Mouse (Mus musculus): Measurements from ENCODE around the gene Cped1. TPM values are rescaled to one million over a fixed set of nuclear protein-coding genes. Genes with fewer than 3 reads are reported as not detected.
"Not testable (repeated sequence)": the region's sequence is repeated elsewhere in the genome, so short reads cannot be mapped to it uniquely, and the experiment has no call there.

Gene Cped1
- total RNA-seq, 4 experiments from 2014 or later: 3.9 to 5.7 (median 4.8) TPM

DNA sequence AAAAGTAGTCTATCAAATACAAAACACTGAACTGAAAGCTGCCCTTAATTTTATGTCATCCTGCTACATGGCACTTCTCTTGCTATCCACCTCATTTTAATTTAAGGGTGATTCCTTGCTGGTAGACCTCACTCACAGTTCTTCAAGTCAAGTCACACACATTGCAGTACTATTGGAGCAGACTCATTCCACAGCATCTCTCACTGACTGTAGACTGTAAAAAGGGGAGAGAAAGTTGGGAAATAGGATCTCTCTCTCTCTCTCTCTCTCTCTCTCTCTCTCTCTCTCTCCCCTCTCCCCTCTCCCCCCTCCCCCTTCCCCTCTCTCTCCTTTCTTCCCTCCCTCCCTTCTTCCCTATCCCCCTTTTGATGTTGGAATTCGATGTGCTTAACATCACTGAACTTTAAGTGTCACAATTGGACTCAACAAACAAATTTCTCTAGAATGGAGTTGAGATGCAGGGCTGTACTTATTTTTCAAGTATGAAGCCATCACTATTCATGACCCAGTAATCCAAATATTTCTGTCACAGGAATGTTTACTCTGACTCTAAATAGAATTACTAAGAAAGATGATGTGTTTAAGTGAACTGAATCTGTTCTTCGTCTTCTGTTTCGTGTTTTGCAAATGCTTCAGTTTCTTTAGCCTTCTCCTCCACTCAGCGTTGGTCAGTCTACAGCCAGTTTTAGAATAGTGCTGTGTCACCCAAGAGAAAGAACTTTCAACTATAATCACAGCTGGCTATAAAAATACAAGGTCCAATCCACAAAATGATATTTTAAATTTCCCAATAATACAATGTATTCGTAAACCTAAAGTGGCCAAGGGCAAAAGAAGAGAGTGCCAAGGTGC lies 88.7 kb downstream of the Cped1 start:
- no peak for DNase-seq (ENCODE audit: low spot score in 2 of 2)

DNA sequence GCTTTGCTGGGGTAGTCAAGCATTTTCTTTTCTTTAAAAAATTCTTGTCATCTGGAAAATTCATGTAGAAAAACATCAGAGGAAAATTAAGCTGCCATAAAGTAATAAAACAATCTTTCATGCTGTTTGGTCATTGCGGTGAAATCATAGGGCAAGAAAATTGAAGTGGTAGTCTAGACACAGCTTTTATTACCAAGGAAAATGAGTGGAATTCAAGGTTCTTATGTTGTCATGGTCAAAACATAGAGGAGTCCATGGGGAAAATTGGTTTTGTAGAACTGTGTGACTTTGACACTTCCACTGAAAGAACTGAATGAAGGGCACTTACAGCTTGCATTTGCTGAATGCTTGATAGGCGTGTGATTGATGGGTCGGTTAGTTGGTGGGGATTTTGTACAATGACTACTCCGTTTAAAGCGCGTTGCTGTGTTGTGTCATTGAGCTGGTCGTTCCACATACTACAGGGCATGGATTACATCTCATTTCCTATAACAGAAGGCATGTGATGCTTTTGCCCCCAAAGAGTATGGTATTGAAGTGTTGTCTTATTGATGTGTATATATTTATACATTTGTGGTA lies 93.1 kb downstream of the Cped1 start:
- DNase-seq (ENCODE audit: low spot score in 2 of 2): no peak

DNA sequence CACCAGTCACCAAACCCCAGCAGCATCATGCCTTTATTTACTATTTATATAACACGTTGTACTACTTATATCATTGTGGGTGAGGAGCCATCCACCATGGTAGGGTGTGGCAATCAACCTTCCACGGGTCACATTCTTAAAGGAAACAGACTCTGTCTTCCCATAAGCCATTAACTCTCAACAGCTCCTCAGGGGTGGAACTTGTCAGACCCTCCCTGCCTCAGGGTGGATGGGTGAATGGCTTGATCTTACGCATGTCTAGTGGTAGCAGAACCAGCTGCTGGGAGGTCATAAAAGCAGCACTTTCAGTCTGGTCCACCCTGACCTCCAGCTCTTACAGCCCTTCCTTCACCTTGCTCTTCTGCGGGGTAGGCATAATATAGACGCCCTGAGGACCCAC lies 100.3 kb downstream of the Cped1 start:
- DNase-seq (ENCODE audit: low spot score in 2 of 2): no peak

DNA sequence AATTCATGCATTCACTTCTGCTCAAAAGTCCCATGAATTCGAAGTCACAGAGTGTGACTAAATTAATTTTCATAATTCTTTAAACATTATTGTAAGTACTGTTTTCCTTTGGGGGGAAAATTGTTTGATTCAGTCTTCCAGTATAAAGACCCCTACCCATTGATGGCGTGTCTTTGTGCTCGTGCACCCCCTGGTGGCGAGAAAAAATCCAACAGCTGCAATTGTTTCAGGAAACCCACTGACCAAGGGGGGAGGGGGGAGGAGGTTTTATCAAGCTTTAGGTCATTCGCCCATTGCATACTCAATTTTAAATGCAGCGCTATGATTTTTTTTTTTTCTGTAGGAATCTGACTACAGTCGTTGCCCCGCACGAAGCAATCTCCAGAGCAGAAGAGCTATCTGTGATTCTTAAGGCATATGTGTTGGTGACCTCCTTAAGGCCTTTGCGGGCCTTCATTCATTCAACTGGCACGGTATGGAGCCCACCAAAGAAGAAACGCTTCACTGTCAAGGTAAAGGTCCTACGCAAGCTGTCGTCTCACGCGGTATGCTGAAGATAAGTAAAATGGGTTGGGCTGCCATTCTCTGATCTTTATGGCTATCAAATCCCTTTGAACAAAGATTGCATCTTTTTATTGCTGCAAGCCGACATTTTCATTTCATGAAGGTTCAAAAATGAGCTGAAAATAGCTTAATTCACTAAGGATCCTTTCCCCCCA lies 102.8 kb downstream of the Cped1 start:
- DNase-seq (ENCODE audit: low spot score in 2 of 2): no peak

DNA sequence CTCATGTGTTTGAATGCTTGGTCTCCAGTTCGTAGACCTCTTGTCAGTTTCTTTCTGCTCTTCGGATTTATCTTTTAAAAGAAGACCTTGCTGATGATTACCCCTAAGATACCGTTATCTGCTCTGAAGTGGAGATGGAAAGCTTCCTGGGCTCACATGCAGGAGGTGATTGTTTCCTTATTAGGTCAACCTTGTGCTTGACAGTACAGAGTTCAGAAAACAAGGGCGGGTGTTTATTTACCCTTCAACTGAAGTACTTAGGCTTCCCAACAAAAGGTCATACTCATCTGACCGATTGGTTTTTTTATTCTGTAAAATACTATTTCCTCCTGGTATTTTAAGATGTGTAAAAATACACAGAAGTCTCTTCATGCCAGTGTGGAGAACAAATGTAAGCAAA lies 106.1 kb downstream of the Cped1 start:
- no peak for DNase-seq (ENCODE audit: low spot score in 2 of 2)

DNA sequence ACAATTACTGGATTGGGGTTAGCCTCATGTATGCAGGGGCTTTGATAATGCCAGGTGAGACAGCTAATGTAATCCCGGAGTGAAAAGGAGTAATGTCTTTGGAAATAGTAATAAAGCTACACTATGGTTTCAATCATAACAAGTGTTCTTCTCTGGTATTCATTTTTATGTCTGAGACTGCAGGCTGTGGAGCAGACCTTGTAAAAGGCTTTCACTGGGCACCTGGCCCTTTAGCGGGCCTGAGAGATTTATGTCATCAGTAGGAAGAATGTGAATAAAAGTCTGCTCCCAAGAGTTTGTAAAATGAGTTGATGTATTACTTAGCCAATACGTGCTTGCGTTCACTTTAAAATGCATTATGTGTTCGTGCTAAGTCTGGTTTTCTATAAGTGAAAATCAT lies 108.1 kb downstream of the Cped1 start:
- DNase-seq (ENCODE audit: low spot score in 2 of 2): no peak

DNA sequence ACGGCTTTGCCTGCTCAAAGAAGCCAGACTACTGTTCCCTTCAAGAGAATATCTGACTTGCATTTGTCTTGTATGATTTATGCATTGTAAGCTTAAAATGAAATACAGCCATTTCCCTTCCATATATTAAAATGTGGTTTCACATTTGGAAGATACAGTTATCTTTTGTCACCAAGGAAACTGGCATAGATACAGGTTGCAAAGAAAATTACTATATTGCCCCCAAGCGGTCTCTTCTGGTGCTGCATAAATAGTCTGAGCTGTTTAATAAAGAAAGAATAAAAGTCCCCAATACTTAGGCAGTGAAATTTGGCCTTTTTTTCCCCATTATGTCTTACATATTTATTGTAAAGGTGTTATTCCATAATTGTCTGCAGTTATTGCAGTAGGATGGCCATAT lies 112.0 kb downstream of the Cped1 start:
- peak in 1 of 2 experiments; percentile 13 for DNase-seq (ENCODE audit: low spot score in 2 of 2)

DNA sequence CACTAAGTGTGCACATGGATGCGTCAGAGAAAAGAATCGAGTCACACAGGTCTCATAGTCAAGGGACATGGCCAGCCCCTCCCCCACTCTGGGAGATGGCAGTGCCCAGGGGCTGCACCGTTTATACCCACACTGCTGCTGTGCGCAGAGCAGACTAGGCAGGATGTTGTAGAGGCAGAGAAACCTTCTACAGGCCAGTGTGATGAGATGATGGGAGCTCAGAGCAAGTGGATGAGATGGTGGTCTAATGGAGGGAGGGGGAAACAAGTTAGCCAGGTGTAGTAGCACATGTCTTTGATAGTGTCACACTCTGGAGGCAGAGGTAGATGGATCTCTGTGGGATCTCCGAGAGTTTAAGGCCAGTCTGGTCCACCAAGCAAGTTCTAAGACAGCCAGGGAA lies 114.1 kb downstream of the Cped1 start:
- DNase-seq (ENCODE audit: low spot score in 2 of 2): no peak

DNA sequence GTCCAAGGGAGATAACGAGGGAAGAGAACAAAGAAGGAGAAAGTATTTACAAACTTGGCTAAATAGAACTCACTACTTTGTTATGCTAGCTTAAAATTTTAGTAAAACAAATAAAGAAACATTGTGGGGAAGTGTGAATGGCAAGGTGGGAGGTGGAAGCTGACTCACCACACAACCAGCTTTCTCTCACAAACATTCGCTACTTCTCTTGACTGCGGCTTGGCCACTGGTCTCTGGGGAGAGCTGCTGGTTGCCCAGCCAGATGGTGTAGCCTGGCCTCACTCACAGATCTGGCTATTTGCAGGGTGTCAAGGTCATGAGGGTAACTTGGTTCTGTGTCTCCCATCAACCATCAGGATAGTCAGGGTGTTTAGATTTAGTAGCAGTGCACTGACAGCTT lies 116.2 kb downstream of the Cped1 start:
- peak in 1 of 2 experiments; percentile 13 for DNase-seq (ENCODE audit: low spot score in 2 of 2)

DNA sequence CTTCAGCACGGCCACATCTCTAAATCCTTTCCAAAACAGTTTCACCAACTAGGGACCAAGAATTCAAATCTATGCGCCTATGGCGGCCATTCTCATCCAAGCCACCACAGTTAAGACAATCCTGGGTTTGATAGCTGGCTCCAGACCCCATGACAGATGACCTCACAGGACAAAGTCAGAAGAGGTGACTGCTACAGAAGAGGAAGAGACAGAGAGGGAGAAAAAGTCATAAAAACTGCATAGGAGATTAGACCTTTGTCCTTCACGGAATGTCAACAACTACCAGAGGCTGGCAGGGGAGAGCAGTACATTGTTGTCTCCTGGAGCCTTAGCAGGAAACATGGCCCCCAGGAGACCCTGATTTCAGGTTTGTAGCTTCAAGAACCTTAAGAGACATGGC lies 117.0 kb downstream of the Cped1 start:
- DNase-seq (ENCODE audit: low spot score in 2 of 2): no peak

DNA sequence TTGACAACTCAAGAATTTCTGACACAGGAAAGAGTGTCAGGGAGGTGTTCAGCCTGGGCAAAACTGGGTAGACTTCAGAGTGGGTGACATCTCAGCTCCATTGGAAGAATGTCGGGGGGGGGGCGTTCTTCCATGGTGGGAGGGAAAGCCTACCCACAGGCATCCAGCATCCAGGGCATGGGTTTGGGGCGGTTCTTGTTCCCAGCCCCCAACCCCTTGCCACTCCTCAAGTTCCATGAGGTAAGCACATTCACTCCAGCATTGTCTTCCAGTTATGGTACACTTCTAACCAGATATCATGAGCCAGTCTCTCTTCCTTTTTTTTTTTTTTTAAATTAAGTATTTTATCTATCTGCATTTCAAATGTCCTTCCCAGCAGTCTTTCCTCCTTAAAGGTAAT lies 118.0 kb downstream of the Cped1 start:
- DNase-seq (ENCODE audit: low spot score in 2 of 2): no peak

DNA sequence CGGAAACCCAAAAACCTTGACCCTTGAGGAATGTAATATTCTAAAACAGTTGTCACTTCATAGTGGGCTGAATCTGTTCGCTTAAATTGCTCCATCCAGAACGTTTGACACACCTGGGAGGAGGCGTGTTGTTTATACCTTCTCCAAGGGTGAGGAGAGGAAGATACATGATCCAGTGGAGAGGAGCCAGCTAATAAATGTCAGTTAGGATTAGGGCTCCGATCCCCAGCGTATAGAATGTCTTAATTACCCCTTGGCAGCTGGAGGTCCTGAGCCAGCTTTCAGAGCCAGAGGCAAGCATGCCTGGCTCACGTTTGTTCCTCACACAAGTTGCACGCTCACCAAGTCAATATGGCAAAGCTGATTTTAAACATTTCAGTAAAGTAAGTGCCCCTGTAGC lies 118.5 kb downstream of the Cped1 start:
- DNase-seq (ENCODE audit: low spot score in 2 of 2): no peak

DNA sequence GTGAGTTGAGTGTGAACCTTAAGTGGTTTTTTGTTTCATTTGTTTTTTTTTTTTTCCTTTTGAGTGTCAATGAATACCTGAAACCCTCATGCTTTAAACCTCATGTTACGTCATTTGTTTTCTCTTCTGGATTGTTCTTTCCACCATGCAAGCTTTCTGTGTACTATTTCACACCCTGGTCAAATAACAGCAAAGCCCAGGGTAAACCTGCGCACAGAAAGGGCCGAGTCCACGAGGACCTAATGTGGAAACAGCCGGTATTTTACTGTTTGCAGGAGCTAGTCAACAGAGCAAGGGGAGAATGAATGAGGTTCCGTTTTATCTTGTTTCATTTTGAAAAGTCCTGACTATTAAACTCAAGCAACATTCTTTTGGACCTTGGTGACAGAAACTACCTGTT lies 128.4 kb downstream of the Cped1 start:
- DNase-seq (ENCODE audit: low spot score in 2 of 2): no peak

DNA sequence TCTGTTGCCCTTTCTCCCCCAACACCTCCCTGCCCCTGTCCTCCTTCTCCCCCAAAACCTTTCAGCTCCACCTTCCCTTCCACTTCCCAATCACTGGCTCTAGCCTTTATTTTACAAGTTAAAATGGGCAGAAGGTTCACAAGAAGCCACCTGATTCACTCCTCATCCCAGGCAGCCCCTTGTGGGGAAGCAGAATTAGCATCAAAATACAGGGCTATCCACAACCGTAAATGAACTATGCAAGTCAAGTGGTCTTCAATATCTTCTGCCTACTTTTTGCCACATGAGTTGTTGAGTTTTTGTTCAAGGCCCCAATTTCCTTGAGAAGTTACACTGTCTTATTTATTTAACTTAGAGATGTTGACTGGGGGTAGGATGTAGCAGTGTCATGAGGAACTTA lies 131.0 kb downstream of the Cped1 start:
- DNase-seq (ENCODE audit: low spot score in 2 of 2): no peak

DNA sequence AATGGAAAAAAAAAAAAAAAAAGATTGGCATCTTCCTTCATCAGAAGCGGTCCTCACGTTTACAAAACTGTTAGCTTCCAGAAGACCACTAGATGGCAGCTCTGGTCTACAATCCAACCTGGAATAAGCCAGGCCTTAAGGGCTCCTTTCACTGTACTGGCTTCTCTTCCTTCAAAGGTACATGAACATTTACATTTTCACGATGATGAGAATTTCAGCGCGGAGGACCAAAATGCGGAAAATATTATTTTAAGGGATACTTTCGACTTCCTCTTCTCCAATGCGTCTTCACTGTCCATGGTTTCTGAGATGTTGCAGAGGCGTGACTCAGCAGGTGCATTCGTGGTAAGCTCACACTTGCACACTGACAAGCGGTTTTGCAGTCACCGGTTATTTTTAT lies 136.4 kb downstream of the Cped1 start:
- peak; percentile 18 to 24 for DNase-seq (ENCODE audit: low spot score in 2 of 2)

DNA sequence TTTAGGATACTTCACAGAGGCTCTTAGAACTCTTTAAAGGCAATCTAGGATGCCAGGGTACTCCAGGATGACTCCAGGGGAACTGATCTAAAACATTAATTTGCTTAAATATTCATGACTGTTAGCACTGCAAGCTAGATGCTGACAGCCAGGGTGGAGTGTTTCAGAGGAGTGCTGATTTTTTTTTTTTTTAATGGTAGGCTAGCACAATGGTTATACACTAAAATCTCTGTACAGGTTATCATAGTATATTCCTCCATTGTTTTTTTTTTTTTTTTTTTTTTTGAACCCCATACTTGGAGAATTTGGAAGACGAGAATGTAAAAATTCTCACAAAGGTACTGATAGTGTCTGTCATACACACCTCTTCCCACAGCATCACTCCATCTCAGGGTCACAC lies 137.0 kb downstream of the Cped1 start:
- DNase-seq (ENCODE audit: low spot score in 2 of 2): no peak

DNA sequence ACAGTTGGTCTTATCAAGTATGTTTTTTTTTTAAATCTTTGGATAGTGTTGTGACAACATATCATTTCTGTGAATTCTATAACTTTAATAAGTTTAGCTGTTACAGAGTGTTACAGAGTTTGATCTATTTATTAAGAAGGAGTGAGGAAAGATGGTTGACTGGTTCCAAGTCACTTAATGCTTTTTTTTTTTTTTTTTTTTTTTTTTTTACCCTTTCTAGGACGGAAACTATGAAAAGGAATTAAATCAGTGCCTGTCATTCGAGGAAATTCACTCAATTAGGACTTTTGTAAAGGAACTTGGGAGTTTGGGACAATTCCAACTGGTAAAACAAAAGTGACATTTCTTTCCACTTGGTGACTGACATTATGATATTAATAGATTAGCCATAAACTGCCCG lies 137.6 kb downstream of the Cped1 start:
- DNase-seq (ENCODE audit: low spot score in 2 of 2): no peak

DNA sequence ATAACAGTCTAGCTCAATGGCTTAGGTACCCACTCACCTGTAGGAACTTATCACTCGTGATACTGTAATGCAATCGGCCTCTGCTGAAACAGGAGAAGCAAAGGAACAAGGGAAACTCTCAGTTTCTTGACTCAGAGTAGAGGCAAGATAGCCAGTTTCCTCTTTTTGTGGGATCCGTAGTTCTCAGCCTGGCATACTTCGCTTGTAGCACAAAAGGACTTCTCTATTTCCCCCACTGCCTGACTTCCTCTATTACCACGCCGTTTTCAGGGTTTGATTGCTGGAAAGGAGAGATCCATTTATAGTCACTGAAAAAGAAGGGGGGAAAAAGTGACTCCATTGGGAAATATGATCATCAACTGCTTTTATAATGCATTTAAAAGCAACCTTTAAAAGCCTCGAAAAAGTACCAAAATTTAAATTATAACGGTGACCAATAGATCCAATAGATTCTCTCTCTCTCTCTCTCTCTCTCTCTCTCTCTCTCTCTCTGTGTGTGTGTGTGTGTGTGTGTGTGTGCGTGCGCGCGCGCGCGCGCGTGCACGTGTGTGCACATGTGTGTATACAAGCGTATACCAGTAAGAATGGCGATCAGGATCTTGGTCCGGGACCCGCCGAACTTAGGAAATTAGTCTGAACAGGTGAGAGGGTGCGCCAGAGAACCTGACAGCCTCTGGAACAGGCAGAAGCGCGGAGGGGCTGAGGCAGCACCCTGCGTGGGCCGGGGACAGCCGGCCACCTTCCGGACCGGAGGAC lies 139.0 kb downstream of the Cped1 start:
- DNase-seq (ENCODE audit: low spot score in 2 of 2): not testable (repeated sequence)

DNA sequence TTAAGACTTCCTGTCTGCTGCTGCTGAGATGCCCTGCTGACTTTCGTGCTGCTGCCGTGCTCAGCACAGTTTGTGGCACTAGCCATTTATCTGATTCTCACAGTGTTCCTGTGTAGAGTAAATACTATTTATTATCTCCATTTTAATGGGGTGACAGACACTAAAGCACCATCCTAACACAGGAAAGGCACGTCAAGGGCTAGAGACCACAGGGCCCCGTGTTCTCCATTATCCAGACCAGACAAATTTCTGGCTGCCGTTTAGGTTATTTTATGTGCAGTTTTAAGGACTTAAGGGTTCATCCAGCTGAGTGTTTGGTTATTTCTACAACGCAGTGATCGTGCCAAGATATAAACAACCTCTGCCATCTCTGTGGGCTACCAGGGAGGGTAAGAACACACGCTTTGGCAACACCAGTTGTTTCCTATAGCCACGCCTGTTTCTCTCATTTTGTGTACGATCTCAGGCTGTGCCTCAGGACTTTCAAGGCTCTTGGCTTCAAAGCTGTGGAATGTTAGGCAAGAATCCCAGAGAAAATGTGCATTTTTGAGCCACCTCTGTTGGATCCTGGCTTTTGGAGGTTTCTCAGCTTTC lies 149.4 kb downstream of the Cped1 start:
- DNase-seq (ENCODE audit: low spot score in 2 of 2): no peak

DNA sequence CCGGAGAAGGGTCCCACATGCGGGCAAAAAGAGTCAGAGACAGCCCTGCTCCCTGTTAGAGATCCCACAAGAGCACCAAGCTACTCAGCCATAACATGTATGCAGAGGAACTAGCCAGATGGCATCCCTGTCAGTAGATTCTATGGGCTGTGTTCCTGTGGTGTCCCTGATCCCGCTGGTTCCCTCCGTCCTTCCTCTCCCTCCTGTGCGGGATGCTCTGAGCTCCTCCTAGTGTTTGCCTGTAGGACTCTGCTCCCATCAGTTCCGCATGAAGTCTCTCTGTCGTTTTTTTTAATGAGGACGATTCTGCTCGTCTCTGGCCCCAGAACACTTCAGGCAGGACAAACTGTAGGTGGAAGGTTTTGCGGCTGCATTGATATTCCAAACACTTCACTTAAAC lies 151.1 kb downstream of the Cped1 start:
- no peak for DNase-seq (ENCODE audit: low spot score in 2 of 2)

DNA sequence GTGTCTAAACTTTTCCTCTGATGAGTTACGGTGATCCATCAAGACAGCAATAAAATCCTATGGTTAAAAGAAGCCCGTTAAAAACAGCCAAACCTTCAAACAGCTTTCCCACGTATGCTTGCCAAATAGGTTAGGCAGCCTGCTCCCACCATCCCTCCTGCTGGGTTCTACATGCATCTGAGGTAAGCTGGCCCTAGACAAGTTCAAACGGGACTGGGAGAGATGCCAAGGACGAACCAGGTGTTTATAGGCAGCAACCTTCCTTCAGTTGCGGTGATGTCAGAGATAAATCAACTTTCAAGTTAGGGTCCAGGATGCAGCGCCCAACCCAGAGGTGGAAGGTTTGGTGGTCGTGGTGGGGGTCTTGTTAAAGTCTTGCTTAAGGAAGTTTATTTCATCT lies 155.1 kb downstream of the Cped1 start:
- DNase-seq (ENCODE audit: low spot score in 2 of 2): no peak

All from left cerebral cortex, adult 8-10 months (tissue).